Mouse (Mus musculus): ENCODE data around the gene Crip1. TPM values are rescaled to one million over a fixed set of nuclear protein-coding genes. Genes with fewer than 3 reads are reported as not detected.

Gene Crip1
- polyA plus RNA-seq, 2 experiments = 403 to 469 TPM

DNA sequence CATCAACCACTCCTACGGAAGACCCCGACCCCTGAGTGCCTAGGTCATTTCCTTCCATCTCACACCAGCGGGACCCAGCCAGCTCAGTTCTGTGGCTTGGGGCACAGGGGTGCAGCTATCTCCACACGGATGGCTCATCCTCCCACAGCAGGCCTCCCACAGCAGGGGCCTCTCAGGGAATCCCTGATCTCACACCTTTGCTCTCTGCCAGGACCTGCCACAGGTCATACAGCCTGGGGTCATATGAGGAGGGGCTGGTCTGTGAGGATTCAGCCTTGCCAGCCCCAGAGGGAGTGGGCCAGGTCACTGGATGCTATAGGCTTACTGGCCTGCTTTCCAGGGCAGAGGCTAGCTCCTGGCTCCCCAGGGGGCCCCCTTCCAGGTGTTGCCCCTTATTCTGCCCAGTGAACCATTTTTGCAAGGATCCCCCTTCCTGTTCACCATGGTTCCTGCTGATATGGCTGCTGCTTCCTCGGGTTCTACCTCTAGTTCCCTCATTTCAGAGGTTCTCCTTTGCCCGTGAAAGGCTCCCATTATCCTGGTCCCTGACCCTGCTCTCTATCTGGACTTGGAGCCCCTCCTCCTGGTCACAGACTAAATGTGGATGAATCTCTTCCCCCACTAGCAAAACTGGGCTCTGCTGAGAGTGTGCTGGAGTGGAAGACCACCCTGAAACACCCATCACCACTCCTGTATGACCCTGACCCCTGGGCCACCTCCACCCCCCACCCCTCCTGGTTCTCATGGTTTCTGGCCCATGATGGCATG is 46.5 kb upstream of the Crip1 start:
- no peak for TF ChIP-seq POLR2A (IDR thresholded peaks at IDR 0.05; ENCODE audit: borderline replicate concordance, extremely low read depth, insufficient read depth, insufficient read length)
- Histone ChIP-seq H3K36me3 (ENCODE audit: control insufficient read depth, insufficient read depth, low read length) (0 out of 2 replicates have a peak, but pooled peaks cover 7% of the 10 kb centered on the region), H3K27me3 (ENCODE audit: control insufficient read depth, insufficient read depth, low read length) (no peaks in the 10 kb centered on the region), H3K4me1 (ENCODE audit: control insufficient read depth, insufficient read depth, low read length) (peaks cover 26% of the 10 kb centered on the region), H3K27ac (replicated peaks; ENCODE audit: low read depth, low read length) (0 out of 2 replicates have a peak overlapping the region, but pooled peaks have one; percentile 86), H3K4me2 (replicated peaks; ENCODE audit: low read depth, low read length, severe bottlenecking) (peak overlapping the region; percentile 94), H3K9ac (ENCODE audit: low read depth, low read length, severe bottlenecking) (peak overlapping the region; percentile 99), H3K4me3 (replicated peaks; ENCODE audit: low read length) (peak overlapping the region; percentile 98), H3K9me3 (ENCODE audit: control insufficient read depth, low read length) (no peaks in the 10 kb centered on the region)
- 32% methylated on average over 6 of the region's 6 CpGs for WGBS
- ATAC-seq (ENCODE audit: low FRiP score, low read depth) = no peak
- DNase-seq (ENCODE audit: low spot score) = no peak

DNA sequence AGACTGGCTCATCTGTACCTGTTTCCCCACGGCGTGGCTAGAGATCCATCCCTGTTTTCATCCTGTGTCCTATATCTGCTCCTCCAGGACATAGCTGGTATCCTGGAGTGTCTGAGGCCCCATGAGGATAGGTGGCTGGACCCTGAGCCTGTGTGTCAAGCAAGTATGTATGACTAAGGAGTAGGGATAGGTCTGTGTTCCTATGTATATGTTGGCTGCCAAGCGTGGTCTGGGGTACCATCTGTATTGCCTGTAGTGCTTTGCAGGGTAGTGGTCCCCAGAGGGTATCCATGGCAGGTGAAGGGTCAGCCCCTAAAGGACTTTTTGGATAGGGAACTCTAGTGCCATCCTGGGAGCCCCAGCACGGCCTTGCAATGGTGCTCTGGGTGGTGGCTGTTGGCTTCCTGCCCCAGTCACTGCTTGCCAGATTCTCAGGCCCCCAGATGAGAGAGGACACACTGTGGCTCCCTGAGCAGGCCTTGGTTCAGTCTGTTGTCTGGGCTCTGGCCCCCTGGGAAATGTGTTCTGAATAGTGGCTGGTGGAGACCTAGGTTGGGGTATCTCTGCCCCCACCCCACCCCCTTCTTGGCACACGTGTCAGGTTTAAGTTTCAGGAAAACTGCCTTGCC is 45.6 kb upstream of the Crip1 start:
- Histone ChIP-seq H3K4me3 (replicated peaks; ENCODE audit: low read length) (no peak overlapping the region), H3K27ac (replicated peaks; ENCODE audit: low read depth, low read length) (no peak overlapping the region)
- no peak for ATAC-seq (ENCODE audit: low FRiP score, low read depth)

DNA sequence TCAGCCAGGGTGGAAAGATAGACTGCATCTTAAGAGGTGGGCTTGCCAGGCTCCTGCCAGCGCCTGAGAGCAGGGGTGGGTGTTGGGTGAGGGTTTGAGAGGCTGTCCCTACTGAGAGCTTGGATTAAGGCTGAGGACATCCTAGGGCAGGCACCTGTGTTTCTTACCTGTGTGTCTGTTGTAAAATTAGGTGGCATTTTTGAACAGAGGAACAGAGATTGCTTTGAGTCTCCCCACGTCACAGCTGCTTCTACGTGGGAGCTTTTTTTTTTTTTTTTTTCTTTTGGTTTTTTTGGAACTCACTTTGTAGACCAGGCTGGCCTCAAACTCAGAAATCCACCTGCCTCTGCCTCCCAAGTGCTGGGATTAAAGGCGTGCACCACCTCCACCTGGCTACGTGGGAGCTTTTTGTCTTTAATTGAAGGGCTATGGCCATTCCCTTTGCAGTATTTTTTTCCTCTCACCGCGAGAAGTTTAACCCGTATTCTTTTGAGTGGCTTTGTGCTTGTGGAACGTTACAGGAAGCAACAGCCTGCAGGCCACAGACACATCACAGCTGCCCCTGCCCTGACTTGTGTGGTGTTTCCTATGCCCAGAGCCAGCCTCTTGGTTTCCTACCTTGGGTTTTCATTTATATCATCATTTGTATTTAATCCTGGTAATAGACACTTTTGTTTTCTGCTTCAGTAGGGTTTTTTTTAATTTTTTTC is 44.7 kb upstream of the Crip1 start:
- no peak overlapping the region for H3K9ac ChIP-seq (ENCODE audit: low read depth, low read length, severe bottlenecking)
- WGBS = 78% methylated on average over 9 of the region's 9 CpGs
- peaks cover 14% of the 10 kb centered on the region; the same call in 1 of the 2 replicates for H3K36me3 ChIP-seq (ENCODE audit: control insufficient read depth, insufficient read depth, low read length)

More for the DNA sequence above, 45.6 kb upstream of the Crip1 start:
- Histone ChIP-seq H3K4me1 (ENCODE audit: control insufficient read depth, insufficient read depth, low read length) (peaks cover 26% of the 10 kb centered on the region), H3K9ac (ENCODE audit: low read depth, low read length, severe bottlenecking) (peak overlapping the region; percentile 16; the same call in 1 of the 2 replicates), H3K27me3 (ENCODE audit: control insufficient read depth, insufficient read depth, low read length) (no peaks in the 10 kb centered on the region), H3K36me3 (ENCODE audit: control insufficient read depth, insufficient read depth, low read length) (peaks cover 11% of the 10 kb centered on the region; the same call in 1 of the 2 replicates), H3K4me2 (replicated peaks; ENCODE audit: low read depth, low read length, severe bottlenecking) (no peak overlapping the region), H3K9me3 (ENCODE audit: control insufficient read depth, low read length) (no peaks in the 10 kb centered on the region)
- DNase-seq (ENCODE audit: low spot score) = no peak
- TF ChIP-seq POLR2A (IDR thresholded peaks at IDR 0.05; ENCODE audit: borderline replicate concordance, extremely low read depth, insufficient read depth, insufficient read length) = no peak
- WGBS = 60% methylated on average over 3 of the region's 5 CpGs

DNA sequence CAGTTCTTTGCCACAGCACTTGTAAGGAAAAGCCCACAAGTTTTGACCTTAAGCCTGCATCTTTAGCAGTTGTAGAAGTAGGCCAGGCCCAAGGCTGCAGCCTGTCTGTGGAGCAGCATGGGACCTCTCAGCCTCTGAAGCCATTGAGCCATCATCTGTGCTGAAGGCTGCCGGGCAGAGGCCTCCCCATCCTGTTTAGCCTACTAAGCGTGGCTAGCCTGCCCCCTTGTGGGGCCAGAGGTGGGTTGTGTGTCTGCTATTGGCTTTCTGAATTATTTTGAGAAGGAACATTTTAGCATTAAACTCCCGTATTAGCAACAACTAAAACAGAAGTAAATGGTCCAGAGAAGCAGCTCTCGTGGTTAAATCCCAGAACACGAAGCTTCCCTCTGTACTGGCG is 43.7 kb upstream of the Crip1 start:
- no peaks in the 10 kb centered on the region for H3K27me3 ChIP-seq (ENCODE audit: control insufficient read depth, insufficient read depth, low read length)
- ATAC-seq (ENCODE audit: low FRiP score, low read depth) (no peak; the same call in 1 of the 2 replicates), DNase-seq (ENCODE audit: low spot score) (no peak)
- no peak overlapping the region for H3K9ac ChIP-seq (ENCODE audit: low read depth, low read length, severe bottlenecking)
- H3K36me3 ChIP-seq (ENCODE audit: control insufficient read depth, insufficient read depth, low read length) = peaks cover 14% of the 10 kb centered on the region; the same call in 1 of the 2 replicates
- H3K27ac ChIP-seq (replicated peaks; ENCODE audit: low read depth, low read length) = no peak overlapping the region
- 68% methylated on average over 6 of the region's 6 CpGs for WGBS
- no peak for TF ChIP-seq POLR2A (IDR thresholded peaks at IDR 0.05; ENCODE audit: borderline replicate concordance, extremely low read depth, insufficient read depth, insufficient read length)
- peaks cover 24% of the 10 kb centered on the region for H3K4me1 ChIP-seq (ENCODE audit: control insufficient read depth, insufficient read depth, low read length)
- no peak overlapping the region for H3K4me2 ChIP-seq (replicated peaks; ENCODE audit: low read depth, low read length, severe bottlenecking)
- no peaks in the 10 kb centered on the region for H3K9me3 ChIP-seq (ENCODE audit: control insufficient read depth, low read length)
- no peak overlapping the region for H3K4me3 ChIP-seq (replicated peaks; ENCODE audit: low read length)

More for the DNA sequence above, 44.7 kb upstream of the Crip1 start:
- no peaks in the 10 kb centered on the region for H3K9me3 ChIP-seq (ENCODE audit: control insufficient read depth, low read length)
- TF ChIP-seq POLR2A (IDR thresholded peaks at IDR 0.05; ENCODE audit: borderline replicate concordance, extremely low read depth, insufficient read depth, insufficient read length) = no peak
- no peak overlapping the region for H3K27ac ChIP-seq (replicated peaks; ENCODE audit: low read depth, low read length)
- DNase-seq (ENCODE audit: low spot score) (no peak), ATAC-seq (ENCODE audit: low FRiP score, low read depth) (no peak)
- H3K4me3 ChIP-seq (replicated peaks; ENCODE audit: low read length) = no peak overlapping the region
- peaks cover 29% of the 10 kb centered on the region for H3K4me1 ChIP-seq (ENCODE audit: control insufficient read depth, insufficient read depth, low read length)
- no peaks in the 10 kb centered on the region for H3K27me3 ChIP-seq (ENCODE audit: control insufficient read depth, insufficient read depth, low read length)
- H3K4me2 ChIP-seq (replicated peaks; ENCODE audit: low read depth, low read length, severe bottlenecking) = no peak overlapping the region

DNA sequence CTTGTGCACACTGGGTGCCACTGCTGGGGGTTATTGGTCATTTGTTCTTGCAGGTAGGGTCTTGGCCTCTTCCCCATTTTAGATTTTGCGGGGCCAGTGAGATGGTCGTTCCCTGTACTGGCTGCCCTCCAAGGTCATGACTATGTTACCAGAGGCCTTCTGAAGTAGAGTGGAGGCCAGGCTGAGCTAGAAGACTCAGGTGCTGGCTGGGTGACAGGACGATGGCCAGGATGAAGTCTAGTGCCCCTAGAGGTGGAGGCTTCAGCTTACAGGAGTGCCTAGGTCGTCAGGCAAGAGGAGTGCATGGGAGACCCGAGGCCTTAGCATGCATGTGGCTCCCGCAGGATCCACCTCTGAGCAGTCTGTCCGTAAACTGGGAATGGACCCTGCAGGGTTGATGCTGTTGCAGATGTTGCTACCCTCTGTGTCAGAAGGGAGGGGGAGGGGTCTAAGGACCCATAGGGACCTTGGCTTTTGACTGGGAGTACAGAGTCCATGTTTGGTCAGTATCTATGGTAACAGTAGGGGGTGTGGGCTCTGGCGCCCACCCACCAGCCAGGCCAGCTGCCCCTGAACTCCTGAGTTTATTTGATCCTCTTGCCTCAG is 42.2 kb upstream of the Crip1 start:
- H3K27me3 ChIP-seq (ENCODE audit: control insufficient read depth, insufficient read depth, low read length) = no peaks in the 10 kb centered on the region
- H3K9me3 ChIP-seq (ENCODE audit: control insufficient read depth, low read length) = no peaks in the 10 kb centered on the region
- H3K27ac ChIP-seq (replicated peaks; ENCODE audit: low read depth, low read length) = no peak overlapping the region
- no peak overlapping the region for H3K9ac ChIP-seq (ENCODE audit: low read depth, low read length, severe bottlenecking)
- TF ChIP-seq POLR2A (IDR thresholded peaks at IDR 0.05; ENCODE audit: borderline replicate concordance, extremely low read depth, insufficient read depth, insufficient read length) = no peak
- no peak for DNase-seq (ENCODE audit: low spot score)
- H3K4me1 ChIP-seq (ENCODE audit: control insufficient read depth, insufficient read depth, low read length) = peaks cover 24% of the 10 kb centered on the region
- H3K4me3 ChIP-seq (replicated peaks; ENCODE audit: low read length) = no peak overlapping the region
- WGBS = 81% methylated on average over 8 of the region's 8 CpGs
- ATAC-seq (ENCODE audit: low FRiP score, low read depth) = no peak
- no peak overlapping the region for H3K4me2 ChIP-seq (replicated peaks; ENCODE audit: low read depth, low read length, severe bottlenecking)
- peaks cover 14% of the 10 kb centered on the region; the same call in 1 of the 2 replicates for H3K36me3 ChIP-seq (ENCODE audit: control insufficient read depth, insufficient read depth, low read length)
